Mouse (Mus musculus) liver, embryonic 16.5 days (tissue): ENCODE data around the gene Ptpn21. TPM values are rescaled to one million over a fixed set of nuclear protein-coding genes. Genes with fewer than 3 reads are reported as not detected.

Source experiments
- ATAC-seq: fragments of 200-750 bp; cut with Nextera tagmentation; 2 replicates; pipeline ENCODE4 v1.8.0; 2017; ENCODE audit warnings: low read depth, mild to moderate bottlenecking, moderate number of reproducible peaks, moderate library complexity
- H3K27ac ChIP-seq: fragments of 300-500 bp; sonication (generic); 2 replicates; pipeline ENCODE4 v1.5.1; 2014; ENCODE audit warnings: mild to moderate bottlenecking, low read length
- H3K27me3 ChIP-seq: fragments of 300-500 bp; sonication (generic); 2 replicates; pipeline ENCODE4 v1.6.1; 2014; ENCODE audit warnings: low read depth, low read length, mixed read lengths; ENCODE audit not compliant: control insufficient read depth, insufficient read depth
- H3K36me3 ChIP-seq: fragments of 300-500 bp; sonication (generic); 2 replicates; pipeline ENCODE4 v1.6.1; 2014; ENCODE audit warnings: mild to moderate bottlenecking; ENCODE audit not compliant: control insufficient read depth, insufficient read depth
- H3K4me1 ChIP-seq: fragments of 300-500 bp; sonication (generic); 2 replicates; pipeline ENCODE4 v1.6.1; 2014; ENCODE audit warnings: low read depth, low read length, mixed read lengths; ENCODE audit not compliant: control insufficient read depth
- H3K4me2 ChIP-seq: fragments of 300-500 bp; sonication (generic); 2 replicates; pipeline ENCODE4 v1.6.1; 2014; ENCODE audit warnings: low read depth, low read length, mixed read lengths
- H3K4me3 ChIP-seq: fragments of 300-500 bp; sonication (generic); 2 replicates; pipeline ENCODE4 v1.5.1; 2014; ENCODE audit warnings: low read depth, mild to moderate bottlenecking, low read length
- H3K9ac ChIP-seq: fragments of 300-500 bp; sonication (generic); 2 replicates; pipeline ENCODE4 v1.6.1; 2014; ENCODE audit warnings: low read depth, low read length
- H3K9me3 ChIP-seq: fragments of 300-500 bp; sonication (generic); replicated peaks from 2 replicates; pipeline ENCODE4 v1.6.1; 2016; ENCODE audit warnings: low read length; ENCODE audit not compliant: control insufficient read depth
- WGBS: fragments of 180-500 bp; shearing (Covaris S2); extraction: QIAGEN DNeasy Blood & Tissue Kit; methylation state at CpG from one replicate; pipeline ENCODE4 v1.1.7; 2014; ENCODE audit not compliant: insufficient replicate concordance; 5-methylcytosine and 5-hydroxymethylcytosine counted together
- polyA plus RNA-seq: library from polyadenylated mRNA; unstranded; fragments of >200 nt; fragmentation: Nextera tagmentation; extraction: Ambion mirVana; gene quantifications from 2 replicates; pipeline ENCODE4 v1.2.1, GENCODE M21; 2015

The Ptpn21 gene
- polyA plus RNA-seq, 1 experiment from 2014 or later: 2.9 TPM

GRCm38 (mm10) chr12:98713621-98714103 lies 23.5 kb downstream of the Ptpn21 start:
- ATAC-seq: no peak
- Histone ChIP-seq H3K4me1 (no peaks in the 10 kb centered on the region; the same call in 1 of the 2 replicates), H3K36me3 (no peaks in the 10 kb centered on the region), H3K4me3 (no peak overlapping the region), H3K4me2 (no peak overlapping the region), H3K27ac (no peak overlapping the region), H3K27me3 (no peaks in the 10 kb centered on the region), H3K9me3 (no peaks in the 10 kb centered on the region), H3K9ac (no peak overlapping the region)
- 56% methylated on average over 7 of the region's 7 CpGs for WGBS

GRCm38 (mm10) chr12:98712819-98713218 lies 24.4 kb downstream of the Ptpn21 start:
- Histone ChIP-seq H3K27ac (no peak overlapping the region), H3K4me1 (no peaks in the 10 kb centered on the region; the same call in 1 of the 2 replicates), H3K36me3 (no peaks in the 10 kb centered on the region), H3K9ac (no peak overlapping the region), H3K27me3 (no peaks in the 10 kb centered on the region), H3K4me2 (no peak overlapping the region), H3K9me3 (no peaks in the 10 kb centered on the region), H3K4me3 (no peak overlapping the region)
- ATAC-seq: no peak
- WGBS: 66% methylated on average over 6 of the region's 6 CpGs

GRCm38 (mm10) chr12:98703961-98704360 lies 33.2 kb downstream of the Ptpn21 start:
- H3K4me1 ChIP-seq: no peaks in the 10 kb centered on the region
- no peak overlapping the region for H3K9ac ChIP-seq
- H3K27ac ChIP-seq: no peak overlapping the region
- no peaks in the 10 kb centered on the region for H3K36me3 ChIP-seq
- no peak overlapping the region for H3K4me2 ChIP-seq
- H3K4me3 ChIP-seq: no peak overlapping the region
- H3K27me3 ChIP-seq: no peaks in the 10 kb centered on the region
- H3K9me3 ChIP-seq: no peaks in the 10 kb centered on the region
- WGBS: 72% methylated on average over 10 of the region's 10 CpGs
- ATAC-seq: no peak

- Histone ChIP-seq H3K9ac (no peak overlapping the region), H3K4me1 (no peaks in the 10 kb centered on the region), H3K36me3 (no peaks in the 10 kb centered on the region), H3K4me3 (no peak overlapping the region), H3K27me3 (no peaks in the 10 kb centered on the region), H3K4me2 (no peak overlapping the region), H3K27ac (no peak overlapping the region), H3K9me3 (no peaks in the 10 kb centered on the region)
- WGBS: 50% methylated on average over 2 of the region's 2 CpGs
- ATAC-seq: no peak
These were observed 33.7 kb downstream of the Ptpn21 start for GRCm38 (mm10) chr12:98703554-98703953.

- no peak overlapping the region for H3K27ac ChIP-seq
- no peak overlapping the region for H3K9ac ChIP-seq
- no peaks in the 10 kb centered on the region for H3K36me3 ChIP-seq
- H3K4me3 ChIP-seq: no peak overlapping the region
- no peak overlapping the region for H3K4me2 ChIP-seq
- no peak for ATAC-seq
- no peaks in the 10 kb centered on the region for H3K4me1 ChIP-seq
- no peaks in the 10 kb centered on the region for H3K27me3 ChIP-seq
- H3K9me3 ChIP-seq: no peaks in the 10 kb centered on the region
- 75% methylated on average over 9 of the region's 9 CpGs for WGBS
These were observed 35.6 kb downstream of the Ptpn21 start for GRCm38 (mm10) chr12:98701564-98701963.

GRCm38 (mm10) chr12:98697202-98697601 lies 40.0 kb downstream of the Ptpn21 start:
- no peak for ATAC-seq
- no peak overlapping the region for H3K27ac ChIP-seq
- no peaks in the 10 kb centered on the region for H3K9me3 ChIP-seq
- H3K36me3 ChIP-seq: no peaks in the 10 kb centered on the region
- no peak overlapping the region for H3K4me2 ChIP-seq
- no peak overlapping the region for H3K9ac ChIP-seq
- no peak overlapping the region for H3K4me3 ChIP-seq
- WGBS: 72% methylated on average over 5 of the region's 5 CpGs
- H3K4me1 ChIP-seq: no peaks in the 10 kb centered on the region
- no peaks in the 10 kb centered on the region for H3K27me3 ChIP-seq

GRCm38 (mm10) chr12:98690230-98690629 lies 47.0 kb downstream of the Ptpn21 start:
- Histone ChIP-seq H3K4me3 (no peak overlapping the region), H3K9me3 (no peaks in the 10 kb centered on the region), H3K4me1 (no peaks in the 10 kb centered on the region), H3K27me3 (no peaks in the 10 kb centered on the region), H3K36me3 (no peaks in the 10 kb centered on the region), H3K4me2 (no peak overlapping the region), H3K27ac (no peak overlapping the region), H3K9ac (no peak overlapping the region)
- WGBS: 68% methylated on average over 8 of the region's 8 CpGs
- ATAC-seq: no peak

- Histone ChIP-seq H3K9ac (no peak overlapping the region), H3K9me3 (no peaks in the 10 kb centered on the region), H3K27ac (no peak overlapping the region), H3K4me2 (no peak overlapping the region), H3K36me3 (no peaks in the 10 kb centered on the region), H3K4me1 (no peaks in the 10 kb centered on the region), H3K4me3 (no peak overlapping the region), H3K27me3 (no peaks in the 10 kb centered on the region)
- WGBS: 66% methylated on average over 6 of the region's 6 CpGs
- ATAC-seq: no peak
These were observed 53.6 kb downstream of the Ptpn21 start for GRCm38 (mm10) chr12:98683574-98683973.

- H3K9me3 ChIP-seq: no peaks in the 10 kb centered on the region
- no peaks in the 10 kb centered on the region for H3K4me1 ChIP-seq
- H3K4me3 ChIP-seq: no peak overlapping the region
- no peak overlapping the region for H3K4me2 ChIP-seq
- no peaks in the 10 kb centered on the region for H3K27me3 ChIP-seq
- no peaks in the 10 kb centered on the region for H3K36me3 ChIP-seq
- no peak overlapping the region for H3K9ac ChIP-seq
- no peak for ATAC-seq
- 75% methylated on average over 11 of the region's 11 CpGs for WGBS
- no peak overlapping the region for H3K27ac ChIP-seq
These were observed 54.0 kb downstream of the Ptpn21 start for GRCm38 (mm10) chr12:98683171-98683570.
